11 mouse cellular contexts compared by ENCODE assay signal in genomic region chr19:3907876-3908660, GRCm38 (mm10). TPM values are rescaled to one million over a fixed set of nuclear protein-coding genes. Genes with fewer than 3 reads are reported as not detected.
DNase-seq lines count a peak whose midpoint lies in the region; ATAC-seq and TF ChIP-seq lines count a peak whose summit lies in the region.
"Had no signal": no experiment of that assay in that cellular context is flagged by ENCODE, and none has a peak within 500 bp of the region (broad histone marks: within the 10 kb centered on the region; RNA-seq: fewer than 3 reads in every experiment).

No protein-coding gene starts in this region.

- 77% methylated on average over 8 of the region's 8 CpGs for WGBS in embryonic facial prominence, embryonic 13.5 days
- 62% methylated on average over 8 of the region's 8 CpGs for WGBS in liver, postnatal 0 days (ENCODE audit: insufficient replicate concordance)

- H3K9me3 ChIP-seq in embryonic facial prominence, embryonic 13.5 days: no peaks in the 10 kb centered on the region
- no peaks in the 10 kb centered on the region for H3K9me3 ChIP-seq in liver, postnatal 0 days (ENCODE audit: low read length)

- no peak for ATAC-seq in embryonic facial prominence, embryonic 13.5 days (ENCODE audit: insufficient number of reproducible peaks, insufficient read depth, low FRiP score, low TSS enrichment, low read depth)
- no peak for ATAC-seq in liver, postnatal 0 days

- peaks cover 44% of the 10 kb centered on the region for H3K36me3 ChIP-seq in embryonic facial prominence, embryonic 13.5 days
- H3K36me3 ChIP-seq in liver, postnatal 0 days (replicated peaks; ENCODE audit: insufficient read depth, low read length): peaks cover 28% of the 10 kb centered on the region

- TF ChIP-seq EP300 in liver, postnatal 0 days (IDR thresholded peaks at IDR 0.05; ENCODE audit: low read depth): no peak

- no peak for TF ChIP-seq CTCF in liver, postnatal 0 days (IDR thresholded peaks at IDR 0.05; ENCODE audit: low read depth)

- no peaks in the 10 kb centered on the region for H3K27me3 ChIP-seq in embryonic facial prominence, embryonic 13.5 days
- no peaks in the 10 kb centered on the region for H3K27me3 ChIP-seq in liver, postnatal 0 days (ENCODE audit: insufficient read depth, low read length)

- H3K27ac ChIP-seq in embryonic facial prominence, embryonic 13.5 days: no peak overlapping the region
- H3K27ac ChIP-seq in liver, postnatal 0 days (ENCODE audit: low read depth): peak overlapping the region; percentile 91

- H3K4me2 ChIP-seq in embryonic facial prominence, embryonic 13.5 days: peak overlapping the region; percentile 89
- peak overlapping the region; percentile 90 for H3K4me2 ChIP-seq in liver, postnatal 0 days (ENCODE audit: low read depth, low read length)

- peak overlapping the region; percentile 80; the same call in 1 of the 2 replicates for H3K9ac ChIP-seq in embryonic facial prominence, embryonic 13.5 days
- H3K9ac ChIP-seq in liver, postnatal 0 days (replicated peaks): peak overlapping the region; percentile 84; the same call in 1 of the 2 replicates

- peak overlapping the region; percentile 74 for H3K4me3 ChIP-seq in embryonic facial prominence, embryonic 13.5 days
- H3K4me3 ChIP-seq in liver, postnatal 0 days (ENCODE audit: low read depth, low read length): peak overlapping the region; percentile 72

- peak; percentile 32 for DNase-seq in kidney, adult 9 months
- DNase-seq in kidney, postnatal 36 days: no peak
- DNase-seq in induced T-regulatory cell, adult 2 months (ENCODE audit: low read depth): peak; percentile 12
- no peak for DNase-seq in liver, postnatal 0 days
- DNase-seq in cerebellum, postnatal 25 days: no peak
- no peak for DNase-seq in gastrocnemius, postnatal 10 days
- DNase-seq in urinary bladder, postnatal 14 days (ENCODE audit: low spot score): no peak
- DNase-seq: retina, postnatal 1 day had no signal

- peaks cover 50% of the 10 kb centered on the region for H3K4me1 ChIP-seq in embryonic facial prominence, embryonic 13.5 days
- H3K4me1 ChIP-seq in liver, postnatal 0 days (ENCODE audit: insufficient read depth): peaks cover 40% of the 10 kb centered on the region

RNA-seq across cellular contexts. Expression of gene Tcirg1, which starts 1.1 kb away (rescaled TPM):
- polyA plus RNA-seq in embryonic facial prominence, embryonic 13.5 days (2015; fragmentation: Nextera tagmentation; extraction: Ambion mirVana): 53.7 and 58.0 TPM in 2 replicates
- polyA plus RNA-seq in liver, postnatal 0 days (2015; fragmentation: Nextera tagmentation; extraction: Ambion mirVana): 28.1 and 29.7 TPM in 2 replicates
- total RNA-seq in gastrocnemius, postnatal 10 days (2021): 10 to 100 TPM; 13.6 to 31.1 TPM

RNA-seq across cellular contexts. Expression of gene Ndufs8, which starts 4.5 kb away (rescaled TPM):
- 258 and 278 TPM in 2 replicates for polyA plus RNA-seq in embryonic facial prominence, embryonic 13.5 days (2015; fragmentation: Nextera tagmentation; extraction: Ambion mirVana)
- 165 and 167 TPM in 2 replicates for polyA plus RNA-seq in liver, postnatal 0 days (2015; fragmentation: Nextera tagmentation; extraction: Ambion mirVana)
- total RNA-seq in gastrocnemius, postnatal 10 days (2021): 100 to 1,000 TPM; 181 to 205 TPM

RNA-seq across cellular contexts. Expression of gene Aldh3b1, which starts 21.5 kb away (rescaled TPM):
- 1.6 and 1.7 TPM in 2 replicates for polyA plus RNA-seq in embryonic facial prominence, embryonic 13.5 days (2015; fragmentation: Nextera tagmentation; extraction: Ambion mirVana)
- polyA plus RNA-seq in liver, postnatal 0 days (2015; fragmentation: Nextera tagmentation; extraction: Ambion mirVana): 9.5 TPM in 2 replicates
- total RNA-seq in gastrocnemius, postnatal 10 days (2021): 1 to 10 TPM; 4.2 to 5.7 TPM

RNA-seq across cellular contexts. Expression of gene Unc93b1, which starts 26.9 kb away (rescaled TPM):
- polyA plus RNA-seq in embryonic facial prominence, embryonic 13.5 days (2015; fragmentation: Nextera tagmentation; extraction: Ambion mirVana): 15.8 and 16.6 TPM in 2 replicates
- 42.6 and 48.1 TPM in 2 replicates for polyA plus RNA-seq in liver, postnatal 0 days (2015; fragmentation: Nextera tagmentation; extraction: Ambion mirVana)
- total RNA-seq in gastrocnemius, postnatal 10 days (2021): 10 to 100 TPM; 19.6 to 20.1 TPM

RNA-seq across cellular contexts. Expression of gene Aldh3b3, which starts 50.4 kb away (rescaled TPM):
- polyA plus RNA-seq in embryonic facial prominence, embryonic 13.5 days (2015; fragmentation: Nextera tagmentation; extraction: Ambion mirVana): 0.24 TPM in 1 of 2 replicates, not detected in the other
- polyA plus RNA-seq in liver, postnatal 0 days (2015; fragmentation: Nextera tagmentation; extraction: Ambion mirVana): 0.04 and 0.13 TPM in 2 replicates
- not detected for total RNA-seq in gastrocnemius, postnatal 10 days (2021)
- total RNA-seq: MEL had no signal
- polyA plus RNA-seq: embryonic facial prominence, embryonic 11.5 days had no signal

Comparison
In these comparisons a context has a peak if more than half of its experiments do, and no peak if none do; other contexts are left out.
1. DNase-seq: peak in kidney, adult 9 months (single experiment) and induced T-regulatory cell, adult 2 months (single experiment); none in kidney, postnatal 36 days (0 of 2), liver, postnatal 0 days (single experiment), cerebellum, postnatal 25 days (0 of 2), gastrocnemius, postnatal 10 days (single experiment) and urinary bladder, postnatal 14 days (single experiment).